Mouse (Mus musculus): ENCODE measurements around the gene Ccl7.

DNA sequence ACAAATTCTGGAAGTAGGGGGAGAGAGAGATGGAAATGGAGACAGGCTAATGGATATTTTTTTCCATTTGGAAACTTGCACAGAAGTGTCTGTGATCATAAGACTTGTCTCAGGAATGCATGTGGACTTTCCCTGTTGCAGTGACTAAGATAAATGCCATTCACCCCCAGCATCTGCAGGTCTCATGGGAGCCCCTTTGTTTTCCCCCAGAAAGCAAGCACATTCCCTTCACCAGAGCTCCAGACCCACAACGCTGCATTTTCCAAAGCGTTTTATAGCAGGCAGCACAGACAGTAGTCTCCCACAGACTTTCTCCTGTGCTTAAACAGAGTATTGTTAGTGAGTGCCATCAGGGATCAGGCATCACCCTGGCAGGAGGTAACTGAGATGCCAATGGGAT, 26.1 kb upstream of the Ccl7 start:
- TF ChIP-seq GATA1 (IDR thresholded peaks at IDR 0.05; ENCODE audit: borderline replicate concordance, low read length) (no peak), FLI1 (IDR thresholded peaks at IDR 0.05; ENCODE audit: low read length) (no peak)

Measured in megakaryocyte, embryonic 14.5 days (primary cell).